17 mouse cellular contexts compared by ENCODE assay signal in genomic region chr13:77046416-77046815, GRCm38 (mm10).
DNase-seq lines count a peak whose midpoint lies in the region; ATAC-seq lines count a peak whose summit lies in the region.
"Had no signal": no experiment of that assay in that cellular context is flagged by ENCODE, and none has a peak within 500 bp of the region (broad histone marks: within the 10 kb centered on the region; RNA-seq: fewer than 3 reads in every experiment).

No protein-coding gene starts in this region.

- H3K36me3 ChIP-seq in forebrain, embryonic 14.5 days (ENCODE audit: control insufficient read depth, insufficient read depth, low read length), result 0 out of 2 replicates have a peak, but pooled peaks cover 2% of the 10 kb centered on the region

- no peaks in the 10 kb centered on the region for H3K27me3 ChIP-seq in forebrain, embryonic 14.5 days (replicated peaks; ENCODE audit: control insufficient read depth, insufficient read depth, low read length)
- H3K27me3 ChIP-seq: liver, embryonic 12.5 days had no signal

- H3K4me3 ChIP-seq in forebrain, embryonic 14.5 days (ENCODE audit: low read depth, low read length), result peak overlapping the region; percentile 21; the same call in 1 of the 2 replicates
- H3K4me3 ChIP-seq: erythroblast, embryonic 14.5 days; liver, embryonic 12.5 days had no signal

- 59% methylated on average over 10 of the region's 10 CpGs for WGBS in forebrain, embryonic 14.5 days

- peak overlapping the region; percentile 63 for H3K27ac ChIP-seq in forebrain, embryonic 14.5 days (ENCODE audit: low read depth, low read length)
- H3K27ac ChIP-seq: liver, embryonic 12.5 days; macrophage had no signal

- H3K4me2 ChIP-seq in forebrain, embryonic 14.5 days (ENCODE audit: low read length), result peak overlapping the region; percentile 42; the same call in 1 of the 2 replicates
- H3K4me2 ChIP-seq: liver, embryonic 12.5 days had no signal

- peak; percentile 12 to 20 for DNase-seq in frontal cortex, postnatal 36 days (ENCODE audit: low spot score in 2 of 2)
- DNase-seq in Muller cell, postnatal 12 days (ENCODE audit: inconsistent ontology term), result peak; percentile 14
- peak; percentile 76 for DNase-seq in forebrain, embryonic 14.5 days (ENCODE audit: low spot score)
- peak; percentile 16 to 23 for DNase-seq in layer of hippocampus, postnatal 14 days (ENCODE audit: low spot score in 2 of 2)
- DNase-seq in adrenal gland, postnatal 14 days, result no peak
- no peak for DNase-seq in urinary bladder, postnatal 4 days (ENCODE audit: low spot score in 2 of 2)
- DNase-seq in gastrocnemius, postnatal 14 days, result no peak
- DNase-seq: adrenal gland, adult 2 months; cerebellum, adult 8-10 months; gastrocnemius, postnatal 25 days; heart, postnatal 10 days; kidney, adult 9 months; thymus, adult 2 months had no signal

- H3K9me3 ChIP-seq in forebrain, embryonic 14.5 days (replicated peaks; ENCODE audit: control insufficient read depth, low read length), result no peaks in the 10 kb centered on the region
- H3K9me3 ChIP-seq: liver, embryonic 12.5 days had no signal

- intact Hi-C loops in gastrocnemius, postnatal 14 days (cut with DNase I; ENCODE audit: low total_unique reads), result no loop called here

- peak overlapping the region; percentile 53 for H3K9ac ChIP-seq in forebrain, embryonic 14.5 days (ENCODE audit: low read length)
- H3K9ac ChIP-seq: liver, embryonic 12.5 days had no signal

- ATAC-seq in frontal cortex, adult (ENCODE audit: low TSS enrichment), result no peak
- ATAC-seq in forebrain, embryonic 14.5 days, result peak; percentile 52
- ATAC-seq: liver, embryonic 12.5 days had no signal

- peaks cover 7% of the 10 kb centered on the region; the same call in 1 of the 2 replicates for H3K4me1 ChIP-seq in forebrain, embryonic 14.5 days (ENCODE audit: control insufficient read depth, insufficient read depth, low read length)
- H3K4me1 ChIP-seq: liver, embryonic 12.5 days had no signal

Comparison
In these comparisons a context has a peak if more than half of its experiments do, and no peak if none do; other contexts are left out.
1. DNase-seq: peak in frontal cortex, postnatal 36 days (2 of 2), Muller cell, postnatal 12 days (single experiment), forebrain, embryonic 14.5 days (single experiment) and layer of hippocampus, postnatal 14 days (2 of 2); none in adrenal gland, postnatal 14 days (single experiment), urinary bladder, postnatal 4 days (0 of 2) and gastrocnemius, postnatal 14 days (single experiment).